Mouse (Mus musculus) heart, embryonic 13.5 days (tissue): ENCODE measurements around the gene Lrch4. TPM values are rescaled to one million over a fixed set of nuclear protein-coding genes. Genes with fewer than 3 reads are reported as not detected.

Experiments
- ATAC-seq: fragments of 200-750 bp; cut with Nextera tagmentation; 2 replicates; pipeline ENCODE4 v1.8.0; 2017; ENCODE audit warnings: moderate TSS enrichment; ENCODE audit not compliant: insufficient number of reproducible peaks, low FRiP score, low TSS enrichment; ENCODE audit errors: extremely low read depth
- H3K27ac ChIP-seq: fragments of 300-500 bp; sonication (generic); replicated peaks from 2 replicates; pipeline ENCODE4 v1.5.1; 2015; ENCODE audit warnings: moderate library complexity, mild to moderate bottlenecking, inconsistent platforms
- H3K27me3 ChIP-seq: fragments of 300-500 bp; sonication (generic); replicated peaks from 2 replicates; pipeline ENCODE4 v1.6.1; 2015; ENCODE audit warnings: mild to moderate bottlenecking, inconsistent platforms
- H3K36me3 ChIP-seq: fragments of 300-500 bp; sonication (generic); 2 replicates; pipeline ENCODE4 v1.6.1; 2015; ENCODE audit warnings: mild to moderate bottlenecking, inconsistent platforms
- H3K4me1 ChIP-seq: fragments of 300-500 bp; sonication (generic); 2 replicates; pipeline ENCODE4 v1.6.1; 2015; ENCODE audit warnings: inconsistent platforms
- H3K4me2 ChIP-seq: fragments of 300-500 bp; sonication (generic); 2 replicates; pipeline ENCODE4 v1.6.1; 2015; ENCODE audit warnings: inconsistent platforms, mild to moderate bottlenecking, moderate library complexity
- H3K4me3 ChIP-seq: fragments of 300-500 bp; sonication (generic); 2 replicates; pipeline ENCODE4 v1.5.1; 2015; ENCODE audit warnings: moderate library complexity, mild to moderate bottlenecking, inconsistent platforms
- H3K9ac ChIP-seq: fragments of 300-500 bp; sonication (generic); 2 replicates; pipeline ENCODE4 v1.6.1; 2015; ENCODE audit warnings: inconsistent platforms, mild to moderate bottlenecking, moderate library complexity
- H3K9me3 ChIP-seq: fragments of 300-500 bp; sonication (generic); 2 replicates; pipeline ENCODE4 v1.6.1; 2016; ENCODE audit warnings: inconsistent platforms
- WGBS: fragments of 180-500 bp; shearing (Covaris S2); methylation state at CpG from one replicate; pipeline ENCODE4 v1.1.7; 2015; ENCODE audit warnings: mixed read lengths; 5-methylcytosine and 5-hydroxymethylcytosine counted together
- polyA plus RNA-seq: library from polyadenylated mRNA; unstranded; fragments of >200 nt; fragmentation: Nextera tagmentation; extraction: Ambion mirVana; gene quantifications from 2 replicates; pipeline ENCODE4 v1.2.1, GENCODE M21; 2015

The Lrch4 gene
- polyA plus RNA-seq, 1 experiment from 2014 or later: 24.2 TPM

DNA sequence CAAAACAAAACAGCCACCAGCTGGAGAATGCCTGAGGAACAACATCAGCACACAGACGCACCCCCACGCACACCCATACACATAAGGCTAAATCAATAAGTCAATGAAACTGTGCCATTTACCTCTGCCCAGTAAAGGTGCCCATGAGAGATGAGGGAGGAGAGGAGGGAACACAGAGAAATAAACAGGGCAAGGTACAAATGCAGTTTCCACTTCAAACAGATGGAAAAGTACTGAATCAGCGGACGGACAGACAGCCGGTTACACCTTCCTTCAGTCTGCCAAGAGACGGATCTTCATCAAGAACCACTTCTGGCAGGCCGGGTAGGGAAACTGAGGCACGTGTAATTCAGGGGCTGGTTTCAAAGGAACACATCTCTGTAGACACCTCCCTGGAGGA lies 45.9 kb downstream of the Lrch4 start:
- H3K27me3 ChIP-seq: no peaks in the 10 kb centered on the region
- ATAC-seq: no peak
- H3K27ac ChIP-seq: no peak overlapping the region
- H3K4me2 ChIP-seq: no peak overlapping the region
- H3K9ac ChIP-seq: no peak overlapping the region
- H3K36me3 ChIP-seq: peaks cover 3% of the 10 kb centered on the region
- whole genome bisulfite sequencing: 91% methylated on average over 8 of the region's 8 CpGs
- H3K4me3 ChIP-seq: no peak overlapping the region
- no peaks in the 10 kb centered on the region for H3K9me3 ChIP-seq
- peaks cover 33% of the 10 kb centered on the region for H3K4me1 ChIP-seq

DNA sequence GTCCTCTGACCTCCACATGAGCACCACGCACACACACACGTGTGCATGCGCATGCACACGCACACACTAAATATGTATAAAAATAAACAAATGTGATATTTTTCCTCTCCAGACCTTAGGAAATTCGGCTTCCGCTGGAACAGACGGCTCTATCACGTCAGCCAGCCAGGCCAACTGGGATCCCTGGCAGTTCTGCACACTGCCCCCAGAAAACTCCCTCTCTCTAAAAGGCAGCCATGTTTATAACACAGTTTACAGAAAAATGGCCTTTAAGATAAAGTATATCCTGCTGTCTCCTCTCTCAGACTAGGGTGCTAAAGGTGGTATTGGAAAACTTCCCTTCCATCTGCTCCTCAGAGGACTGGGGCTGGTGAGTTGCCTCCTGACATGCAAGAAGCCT lies 48.9 kb downstream of the Lrch4 start:
- no peak for ATAC-seq
- Histone ChIP-seq H3K27ac (no peak overlapping the region), H3K9ac (no peak overlapping the region), H3K9me3 (no peaks in the 10 kb centered on the region), H3K4me1 (peaks cover 28% of the 10 kb centered on the region), H3K36me3 (peaks cover 12% of the 10 kb centered on the region), H3K4me2 (no peak overlapping the region), H3K27me3 (no peaks in the 10 kb centered on the region), H3K4me3 (no peak overlapping the region)
- 89% methylated on average over 8 of the region's 8 CpGs for WGBS

GRCm38 (mm10) chr5:137678736-137679135 lies 49.8 kb downstream of the Lrch4 start:
- H3K4me2 ChIP-seq: no peak overlapping the region
- no peak overlapping the region for H3K27ac ChIP-seq
- ATAC-seq: no peak
- H3K27me3 ChIP-seq: no peaks in the 10 kb centered on the region
- peaks cover 12% of the 10 kb centered on the region for H3K36me3 ChIP-seq
- no peak overlapping the region for H3K4me3 ChIP-seq
- WGBS: 87% methylated on average over 3 of the region's 3 CpGs
- H3K9ac ChIP-seq: no peak overlapping the region
- no peaks in the 10 kb centered on the region for H3K9me3 ChIP-seq
- H3K4me1 ChIP-seq: peaks cover 31% of the 10 kb centered on the region

GRCm38 (mm10) chr5:137679726-137680125 lies 50.8 kb downstream of the Lrch4 start:
- Histone ChIP-seq H3K27me3 (no peaks in the 10 kb centered on the region), H3K27ac (no peak overlapping the region), H3K4me3 (no peak overlapping the region), H3K36me3 (peaks cover 12% of the 10 kb centered on the region), H3K9ac (no peak overlapping the region), H3K4me2 (no peak overlapping the region), H3K4me1 (peaks cover 32% of the 10 kb centered on the region), H3K9me3 (no peaks in the 10 kb centered on the region)
- no peak for ATAC-seq
- WGBS: 85% methylated on average over 4 of the region's 4 CpGs

DNA sequence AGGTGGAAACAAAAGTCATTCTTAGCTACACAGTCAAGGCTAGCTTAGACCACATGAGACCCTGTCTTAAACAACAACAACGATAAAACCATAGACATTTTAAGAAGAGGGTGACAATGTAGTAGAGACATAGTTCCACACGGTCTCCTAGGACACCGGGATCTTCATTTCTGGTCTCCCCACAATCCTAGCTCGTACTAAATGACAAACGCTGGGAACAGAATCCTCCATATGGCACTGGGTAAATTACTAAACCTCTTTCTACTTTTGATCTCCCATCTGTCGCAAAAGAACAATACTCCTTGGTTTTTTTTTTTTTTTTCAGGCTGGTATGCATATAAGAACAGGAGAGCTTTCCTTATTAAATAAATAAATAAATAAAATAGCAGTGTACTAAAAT lies 53.6 kb downstream of the Lrch4 start:
- Histone ChIP-seq H3K27me3 (no peaks in the 10 kb centered on the region), H3K9me3 (no peaks in the 10 kb centered on the region), H3K4me1 (peaks cover 38% of the 10 kb centered on the region), H3K27ac (no peak overlapping the region), H3K4me2 (peak overlapping the region; percentile 87; the same call in 1 of the 2 replicates), H3K4me3 (peak overlapping the region; percentile 6; the same call in 1 of the 2 replicates), H3K36me3 (peaks cover 9% of the 10 kb centered on the region), H3K9ac (no peak overlapping the region)
- 89% methylated on average over 6 of the region's 6 CpGs for WGBS
- no peak for ATAC-seq

- no peak for ATAC-seq
- Histone ChIP-seq H3K4me1 (peaks cover 38% of the 10 kb centered on the region), H3K36me3 (peaks cover 9% of the 10 kb centered on the region), H3K4me3 (peak overlapping the region; percentile 73), H3K27ac (peak overlapping the region; percentile 72), H3K4me2 (peak overlapping the region; percentile 87), H3K9ac (peak overlapping the region; percentile 87), H3K9me3 (no peaks in the 10 kb centered on the region), H3K27me3 (no peaks in the 10 kb centered on the region)
- whole genome bisulfite sequencing: 8% methylated on average over 28 of the region's 28 CpGs
Measured at GRCm38 (mm10) chr5:137683388-137684293, 54.7 kb downstream of the Lrch4 start.

DNA sequence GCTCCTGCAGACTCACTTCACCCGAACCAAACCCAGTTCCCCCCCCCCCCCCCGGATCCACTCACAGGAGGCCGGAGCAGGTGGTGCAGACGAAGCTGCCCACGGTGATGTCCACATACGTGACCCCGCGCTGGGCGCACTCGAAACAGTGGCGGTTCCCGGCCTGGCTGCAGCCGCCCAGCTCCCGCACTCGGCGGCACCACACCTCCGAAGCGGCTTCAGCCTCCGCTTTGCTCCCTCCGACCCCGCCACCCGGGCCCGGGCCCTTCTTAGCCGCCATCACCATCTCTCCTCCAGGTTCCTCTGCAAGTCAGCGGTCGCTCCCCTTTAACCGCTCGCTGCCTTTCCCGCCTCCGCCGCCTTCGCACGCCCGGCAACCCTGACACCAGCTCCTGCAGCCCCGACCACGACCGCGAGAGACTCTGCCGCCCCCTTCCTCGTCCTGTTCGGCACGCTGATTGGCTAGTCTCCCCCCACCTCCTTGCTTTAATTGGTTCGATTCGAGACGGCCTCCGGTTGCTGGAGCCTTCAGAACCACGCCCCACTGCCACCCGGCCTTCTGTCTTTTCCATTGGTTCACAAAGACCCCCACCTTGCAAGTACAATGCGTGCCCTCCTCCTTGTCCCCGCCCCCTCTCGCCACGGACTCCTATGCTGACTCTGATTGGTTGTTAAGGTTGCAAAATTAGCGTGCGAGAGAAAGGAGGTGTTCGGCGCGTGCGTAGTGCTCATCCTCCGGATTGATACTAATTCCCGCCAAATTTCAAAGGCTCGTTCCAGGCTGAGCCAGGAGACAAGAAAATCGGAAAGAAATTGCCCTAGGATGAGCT lies 55.6 kb downstream of the Lrch4 start, which contains the start of gene Agfg2:
Gene Agfg2, minus strand, starts transcription at position 433 of the 830 bp plus-strand sequence.
- H3K27me3 ChIP-seq: no peaks in the 10 kb centered on the region
- H3K9ac ChIP-seq: peak within 1 kb of the TSS; percentile 87
- peak within 1 kb of the TSS; percentile 87 for H3K4me2 ChIP-seq
- H3K36me3 ChIP-seq: peaks cover 9% of the 10 kb centered on the region
- H3K27ac ChIP-seq: peak within 1 kb of the TSS; percentile 72
- H3K4me3 ChIP-seq: peak within 1 kb of the TSS; percentile 73
- H3K4me1 ChIP-seq: peaks cover 38% of the 10 kb centered on the region
- WGBS: under 1% methylated on average over 60 of the region's 62 CpGs
- H3K9me3 ChIP-seq: no peaks in the 10 kb centered on the region
- peak; percentile 97 for ATAC-seq

GRCm38 (mm10) chr5:137685653-137686052 lies 56.7 kb downstream of the Lrch4 start:
- H3K9ac ChIP-seq: 0 out of 2 replicates have a peak overlapping the region, but pooled peaks have one; percentile 11
- 84% methylated on average over 3 of the region's 3 CpGs for WGBS
- H3K4me2 ChIP-seq: peak overlapping the region; percentile 87
- H3K27ac ChIP-seq: no peak overlapping the region
- H3K4me3 ChIP-seq: no peak overlapping the region
- peaks cover 39% of the 10 kb centered on the region for H3K4me1 ChIP-seq
- no peaks in the 10 kb centered on the region for H3K27me3 ChIP-seq
- H3K9me3 ChIP-seq: no peaks in the 10 kb centered on the region
- H3K36me3 ChIP-seq: peaks cover 5% of the 10 kb centered on the region
- no peak for ATAC-seq

DNA sequence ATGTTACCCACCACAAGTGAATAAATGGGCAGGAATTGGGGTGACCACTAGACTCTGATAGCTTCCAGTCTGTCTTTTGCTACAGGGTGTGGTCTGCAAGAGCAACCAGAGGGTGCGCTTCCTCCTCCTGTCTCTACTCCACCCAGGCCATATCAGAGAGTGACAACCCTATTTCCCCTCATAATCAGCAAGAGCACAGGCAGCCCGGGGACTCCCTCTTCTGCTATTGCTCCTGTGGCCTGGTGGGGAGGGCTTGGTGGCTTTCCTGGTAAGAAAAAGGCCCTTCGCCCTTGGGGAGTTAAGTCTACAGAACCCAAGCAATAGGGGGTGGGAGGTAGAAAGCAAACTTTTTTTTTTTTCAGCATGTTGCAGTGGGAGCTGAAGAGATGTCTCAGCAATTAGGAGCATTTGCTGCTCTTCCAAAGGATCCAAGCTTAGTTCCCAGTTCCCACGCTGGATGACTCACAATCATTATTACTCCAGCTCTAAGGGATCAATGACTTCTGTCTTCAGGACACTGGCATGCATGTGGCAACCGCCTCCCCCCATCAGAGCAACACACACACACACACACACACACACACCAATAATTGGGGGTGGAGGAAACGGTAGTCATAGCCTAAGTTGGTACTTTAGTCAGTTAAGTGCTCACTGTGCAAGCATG lies 57.3 kb downstream of the Lrch4 start:
- Histone ChIP-seq H3K4me1 (peaks cover 38% of the 10 kb centered on the region), H3K9ac (no peak overlapping the region), H3K4me3 (no peak overlapping the region), H3K9me3 (no peaks in the 10 kb centered on the region), H3K27ac (no peak overlapping the region; the same call in 1 of the 2 replicates), H3K27me3 (no peaks in the 10 kb centered on the region), H3K36me3 (peaks cover 5% of the 10 kb centered on the region), H3K4me2 (peak overlapping the region; percentile 87)
- no peak for ATAC-seq
- WGBS: 61% methylated on average over 6 of the region's 6 CpGs

- Histone ChIP-seq H3K4me2 (peak overlapping the region; percentile 41), H3K9me3 (no peaks in the 10 kb centered on the region), H3K27me3 (no peaks in the 10 kb centered on the region), H3K4me1 (peaks cover 15% of the 10 kb centered on the region), H3K27ac (peak overlapping the region; percentile 68), H3K9ac (peak overlapping the region; percentile 2; the same call in 1 of the 2 replicates), H3K4me3 (no peak overlapping the region), H3K36me3 (no peaks in the 10 kb centered on the region)
- no peak for ATAC-seq
- 85% methylated on average over 3 of the region's 3 CpGs for WGBS
Measured at GRCm38 (mm10) chr5:137689974-137690373, 61.1 kb downstream of the Lrch4 start.

GRCm38 (mm10) chr5:137690531-137690930 lies 61.6 kb downstream of the Lrch4 start:
- no peak overlapping the region for H3K4me3 ChIP-seq
- no peak for ATAC-seq
- peak overlapping the region; percentile 41 for H3K4me2 ChIP-seq
- no peaks in the 10 kb centered on the region for H3K9me3 ChIP-seq
- 28% methylated on average over 9 of the region's 9 CpGs for WGBS
- H3K27me3 ChIP-seq: no peaks in the 10 kb centered on the region
- H3K9ac ChIP-seq: peak overlapping the region; percentile 2; the same call in 1 of the 2 replicates
- peak overlapping the region; percentile 68 for H3K27ac ChIP-seq
- peaks cover 9% of the 10 kb centered on the region for H3K4me1 ChIP-seq
- no peaks in the 10 kb centered on the region for H3K36me3 ChIP-seq
